Mouse (Mus musculus) stomach, postnatal 0 days (tissue): ENCODE measurements around the gene Vsx2. TPM values are rescaled to one million over a fixed set of nuclear protein-coding genes. Genes with fewer than 3 reads are reported as not detected.
A peak's percentile ranks its signal among the peaks of the same experiment; 100 is the strongest.

ENCODE experiments used
- ATAC-seq: fragments of 200-750 bp; cut with Nextera tagmentation; 2 replicates; pipeline ENCODE4 v1.8.0; 2017; ENCODE audit not compliant: low FRiP score, low TSS enrichment
- DNase-seq: peaks from one replicate; pipeline ENCODE4 v3.0.0-alpha.2; 2016; ENCODE audit warnings: low spot score
- H3K27ac ChIP-seq: fragments of 300-500 bp; sonication (generic); replicated peaks from 2 replicates; pipeline ENCODE4 v1.5.1; 2014; ENCODE audit warnings: mild to moderate bottlenecking, control low read depth
- H3K27me3 ChIP-seq: fragments of 300-500 bp; sonication (generic); 2 replicates; pipeline ENCODE4 v1.6.1; 2014; ENCODE audit warnings: low read length; ENCODE audit not compliant: control insufficient read depth, insufficient read depth
- H3K36me3 ChIP-seq: fragments of 300-500 bp; sonication (generic); 2 replicates; pipeline ENCODE4 v1.6.1; 2014; ENCODE audit warnings: low read length, mixed read lengths; ENCODE audit not compliant: control insufficient read depth, insufficient read depth
- H3K4me1 ChIP-seq: fragments of 300-500 bp; sonication (generic); replicated peaks from 2 replicates; pipeline ENCODE4 v1.6.1; 2014; ENCODE audit warnings: antibody characterized with exemption; ENCODE audit not compliant: control insufficient read depth, insufficient read depth
- H3K4me2 ChIP-seq: fragments of 300-500 bp; sonication (generic); replicated peaks from 2 replicates; pipeline ENCODE4 v1.6.1; 2014; ENCODE audit warnings: low read depth, mild to moderate bottlenecking, control low read depth, moderate library complexity
- H3K4me3 ChIP-seq: fragments of 300-500 bp; sonication (generic); 2 replicates; pipeline ENCODE4 v1.5.1; 2014; ENCODE audit warnings: low read depth, low read length, control low read depth
- H3K9ac ChIP-seq: fragments of 300-500 bp; sonication (generic); 2 replicates; pipeline ENCODE4 v1.6.1; 2014; ENCODE audit warnings: mild to moderate bottlenecking, low read length, control low read depth, mixed read lengths
- H3K9me3 ChIP-seq: fragments of 300-500 bp; sonication (generic); 2 replicates; pipeline ENCODE4 v1.6.1; 2016; ENCODE audit warnings: low read length; ENCODE audit not compliant: control insufficient read depth
- CTCF ChIP-seq: IDR thresholded peaks from 2 replicates; pipeline ENCODE4 v1.5.1; 2016; ENCODE audit warnings: antibody characterized with exemption, low read depth, mild to moderate bottlenecking, moderate library complexity
- EP300 ChIP-seq: optimal IDR thresholded peaks from 2 replicates; pipeline ENCODE3; 2016; ENCODE audit warnings: antibody characterized with exemption
- WGBS: fragments of 180-500 bp; shearing (Covaris S2); extraction: QIAGEN DNeasy Blood & Tissue Kit; methylation state at CpG from one replicate; pipeline ENCODE4 v1.1.7; 2014; 5-methylcytosine and 5-hydroxymethylcytosine counted together
- polyA plus RNA-seq: library from polyadenylated mRNA; unstranded; fragments of >200 nt; fragmentation: Nextera tagmentation; extraction: Ambion mirVana; gene quantifications from 2 replicates; pipeline ENCODE4 v1.2.1, GENCODE M21; 2015

The Vsx2 gene
- polyA plus RNA-seq, 1 experiment from 2014 or later: not detected

- no peak for ATAC-seq
- Histone ChIP-seq H3K9ac (no peak overlapping the region), H3K27me3 (no peaks in the 10 kb centered on the region), H3K36me3 (no peaks in the 10 kb centered on the region), H3K27ac (no peak overlapping the region), H3K9me3 (no peaks in the 10 kb centered on the region), H3K4me1 (no peaks in the 10 kb centered on the region), H3K4me3 (no peak overlapping the region), H3K4me2 (no peak overlapping the region)
- no peak for TF ChIP-seq EP300
- no peak for TF ChIP-seq CTCF
- WGBS: 74% methylated on average over 2 of the region's 2 CpGs
- DNase-seq: no peak
Observed at GRCm38 (mm10) chr12:84546577-84547085, 22.9 kb upstream of the Vsx2 start.

- no peaks in the 10 kb centered on the region for H3K4me1 ChIP-seq
- no peak overlapping the region for H3K4me3 ChIP-seq
- no peak for ATAC-seq
- no peaks in the 10 kb centered on the region for H3K36me3 ChIP-seq
- H3K27ac ChIP-seq: no peak overlapping the region
- no peak overlapping the region for H3K9ac ChIP-seq
- no peak for DNase-seq
- WGBS: 50% methylated on average over 8 of the region's 8 CpGs
- H3K27me3 ChIP-seq: no peaks in the 10 kb centered on the region
- H3K4me2 ChIP-seq: no peak overlapping the region
- TF ChIP-seq EP300 (no peak), CTCF (no peak)
- H3K9me3 ChIP-seq: no peaks in the 10 kb centered on the region
Observed at GRCm38 (mm10) chr12:84548251-84548650, 21.3 kb upstream of the Vsx2 start.

DNA sequence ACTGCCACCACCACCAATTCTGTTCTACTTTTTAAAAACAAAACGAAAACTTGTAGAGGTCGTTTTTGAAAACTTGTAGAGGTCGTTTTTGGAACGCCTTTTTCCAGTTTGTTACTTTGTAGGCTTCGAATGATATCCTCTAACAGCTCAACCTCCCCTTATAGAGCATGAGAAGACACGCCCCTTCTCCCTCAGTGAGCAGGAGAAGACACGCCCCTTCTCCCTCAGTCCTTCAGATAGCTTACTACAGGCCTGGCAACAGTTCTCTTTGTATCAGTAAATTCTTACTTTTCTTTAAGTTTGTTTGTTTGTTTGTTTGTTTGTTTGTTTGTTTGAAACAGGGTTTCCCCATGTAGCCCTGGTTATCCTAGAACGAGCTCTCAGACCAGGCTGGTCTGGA lies 14.3 kb upstream of the Vsx2 start:
- WGBS: 49% methylated on average over 8 of the region's 8 CpGs
- ATAC-seq: no peak
- TF ChIP-seq CTCF (no peak), EP300 (no peak)

GRCm38 (mm10) chr12:84562558-84562957 lies 7.0 kb upstream of the Vsx2 start:
- Histone ChIP-seq H3K36me3 (no peaks in the 10 kb centered on the region), H3K4me3 (no peak overlapping the region), H3K4me1 (no peaks in the 10 kb centered on the region), H3K4me2 (no peak overlapping the region), H3K9me3 (no peaks in the 10 kb centered on the region), H3K27ac (no peak overlapping the region), H3K9ac (no peak overlapping the region), H3K27me3 (no peaks in the 10 kb centered on the region)
- TF ChIP-seq CTCF (peak; percentile 24), EP300 (no peak)
- DNase-seq: no peak
- no peak for ATAC-seq
- 49% methylated on average over 4 of the region's 4 CpGs for WGBS

More for the DNA sequence above, 14.3 kb upstream of the Vsx2 start:
- H3K36me3 ChIP-seq: no peaks in the 10 kb centered on the region
- H3K9ac ChIP-seq: no peak overlapping the region
- no peaks in the 10 kb centered on the region for H3K27me3 ChIP-seq
- H3K27ac ChIP-seq: no peak overlapping the region
- no peaks in the 10 kb centered on the region for H3K9me3 ChIP-seq
- no peak overlapping the region for H3K4me2 ChIP-seq
- no peak overlapping the region for H3K4me3 ChIP-seq
- no peak for DNase-seq
- no peaks in the 10 kb centered on the region for H3K4me1 ChIP-seq

GRCm38 (mm10) chr12:84567576-84567975 lies 2.0 kb upstream of the Vsx2 start:
- H3K9ac ChIP-seq: no peak overlapping the region
- H3K27ac ChIP-seq: no peak overlapping the region
- H3K36me3 ChIP-seq: no peaks in the 10 kb centered on the region
- H3K4me1 ChIP-seq: no peaks in the 10 kb centered on the region
- H3K4me3 ChIP-seq: no peak overlapping the region
- WGBS: 56% methylated on average over 6 of the region's 6 CpGs
- TF ChIP-seq EP300: no peak
- no peak for TF ChIP-seq CTCF
- H3K9me3 ChIP-seq: no peaks in the 10 kb centered on the region
- no peak for DNase-seq
- H3K27me3 ChIP-seq: peaks cover 12% of the 10 kb centered on the region
- no peak for ATAC-seq
- no peak overlapping the region for H3K4me2 ChIP-seq

DNA sequence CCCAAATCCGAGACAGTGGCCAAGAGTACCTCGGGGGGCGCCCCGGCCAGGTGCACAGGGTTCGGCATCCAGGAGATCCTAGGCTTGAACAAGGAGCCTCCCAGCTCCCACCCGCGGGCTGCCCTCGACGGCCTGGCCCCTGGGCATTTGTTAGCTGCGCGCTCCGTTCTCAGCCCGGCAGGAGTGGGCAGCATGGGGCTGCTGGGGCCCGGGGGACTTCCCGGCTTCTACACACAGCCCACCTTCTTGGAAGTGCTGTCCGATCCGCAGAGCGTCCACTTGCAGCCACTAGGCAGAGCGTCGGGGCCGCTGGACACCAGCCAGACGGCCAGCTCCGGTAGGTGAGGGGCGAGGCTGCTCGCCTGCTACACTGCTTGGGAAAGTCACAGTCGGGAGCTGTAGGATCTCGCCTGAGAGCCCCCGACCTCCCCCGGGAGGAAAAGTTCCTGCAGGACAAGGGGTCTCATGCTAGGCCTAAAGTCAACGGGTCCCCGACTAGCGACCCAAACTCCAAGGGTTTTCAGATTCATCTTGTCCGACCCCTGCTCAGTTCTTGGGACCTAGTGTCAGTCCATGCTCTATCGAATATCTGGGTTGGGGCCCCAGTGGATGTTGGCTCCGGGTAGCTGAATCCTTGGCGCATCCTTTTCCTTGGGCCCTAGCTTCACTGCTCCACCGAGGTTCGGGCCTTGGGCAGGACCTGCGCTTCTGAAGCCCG lies 573 bp downstream of the Vsx2 start:
- ATAC-seq (0 out of 2 replicates have a peak, but pooled peaks have one; percentile 38), DNase-seq (no peak)
- H3K27me3 ChIP-seq: peaks cover 18% of the 10 kb centered on the region
- TF ChIP-seq CTCF (no peak), EP300 (no peak)
- no peak overlapping the region for H3K4me3 ChIP-seq
- no peak overlapping the region for H3K4me2 ChIP-seq
- H3K9me3 ChIP-seq: no peaks in the 10 kb centered on the region
- no peaks in the 10 kb centered on the region for H3K36me3 ChIP-seq
- H3K27ac ChIP-seq: no peak overlapping the region
- no peak overlapping the region for H3K9ac ChIP-seq
- no peaks in the 10 kb centered on the region for H3K4me1 ChIP-seq
- WGBS: 3% methylated on average over 37 of the region's 40 CpGs
